Mouse (Mus musculus) spleen, adult 2 months (tissue): ENCODE measurements around the gene Dnase1. TPM values are rescaled to one million over a fixed set of nuclear protein-coding genes. Genes with fewer than 3 reads are reported as not detected.

Source experiments
- DNase-seq, 2 experiments: peaks; one replicate each; pipeline versions ENCODE4 v3.0.0 to v3.0.0-alpha.2; 2012 to 2021; ENCODE audit warnings: low spot score in 2 of 2, low read depth in 1 of 2
- H3K27ac ChIP-seq: fragments of 200-500 bp; 2 replicates; pipeline ENCODE4 v1.5.1; 2012; ENCODE audit warnings: low read length, inconsistent platforms; ENCODE audit not compliant: insufficient read depth
- H3K27me3 ChIP-seq: fragments of 200-500 bp; 2 replicates; pipeline ENCODE4 v1.6.1; 2012; ENCODE audit warnings: mild to moderate bottlenecking, moderate library complexity, low read length, inconsistent platforms; ENCODE audit not compliant: control insufficient read depth, insufficient read depth
- H3K36me3 ChIP-seq: fragments of 200-500 bp; 2 replicates; pipeline ENCODE4 v1.6.1; 2012; ENCODE audit warnings: mild to moderate bottlenecking, low read length, inconsistent platforms; ENCODE audit not compliant: control insufficient read depth, insufficient read depth
- H3K4me1 ChIP-seq: fragments of 200-500 bp; 2 replicates; pipeline ENCODE4 v1.6.1; 2011; ENCODE audit warnings: inconsistent platforms; ENCODE audit not compliant: control insufficient read depth, insufficient read depth, insufficient read length
- H3K4me3 ChIP-seq: fragments of 200-500 bp; 2 replicates; pipeline ENCODE4 v1.5.1; 2011; ENCODE audit warnings: mild to moderate bottlenecking, inconsistent platforms; ENCODE audit not compliant: insufficient read depth, insufficient read length; ENCODE audit errors: extremely low read depth
- CTCF ChIP-seq: fragments of 200-500 bp; IDR thresholded peaks from 2 replicates; pipeline ENCODE4 v1.5.1; 2011; ENCODE audit warnings: mild to moderate bottlenecking, inconsistent platforms; ENCODE audit not compliant: insufficient read depth, insufficient read length, insufficient replicate concordance; ENCODE audit errors: extremely low read depth
- POLR2A ChIP-seq: fragments of 200-500 bp; IDR thresholded peaks from 2 replicates; pipeline ENCODE4 v1.6.1; 2011; ENCODE audit warnings: low read depth, low read length, inconsistent platforms
- whole genome bisulfite sequencing: fragments of 180-500 bp; shearing (Covaris S2); methylation state at CpG from one replicate; pipeline ENCODE4 v1.1.7; 2018; 5-methylcytosine and 5-hydroxymethylcytosine counted together
- polyA plus RNA-seq: library from polyadenylated mRNA; depleted of rRNA; stranded (reverse); fragments of >200 nt; gene quantifications from 2 replicates; pipeline ENCODE4 v1.2.3, GENCODE M21; 2012; rRNA removed

Dnase1 gene
- polyA plus RNA-seq, 1 experiment, result 0.37 TPM

DNA sequence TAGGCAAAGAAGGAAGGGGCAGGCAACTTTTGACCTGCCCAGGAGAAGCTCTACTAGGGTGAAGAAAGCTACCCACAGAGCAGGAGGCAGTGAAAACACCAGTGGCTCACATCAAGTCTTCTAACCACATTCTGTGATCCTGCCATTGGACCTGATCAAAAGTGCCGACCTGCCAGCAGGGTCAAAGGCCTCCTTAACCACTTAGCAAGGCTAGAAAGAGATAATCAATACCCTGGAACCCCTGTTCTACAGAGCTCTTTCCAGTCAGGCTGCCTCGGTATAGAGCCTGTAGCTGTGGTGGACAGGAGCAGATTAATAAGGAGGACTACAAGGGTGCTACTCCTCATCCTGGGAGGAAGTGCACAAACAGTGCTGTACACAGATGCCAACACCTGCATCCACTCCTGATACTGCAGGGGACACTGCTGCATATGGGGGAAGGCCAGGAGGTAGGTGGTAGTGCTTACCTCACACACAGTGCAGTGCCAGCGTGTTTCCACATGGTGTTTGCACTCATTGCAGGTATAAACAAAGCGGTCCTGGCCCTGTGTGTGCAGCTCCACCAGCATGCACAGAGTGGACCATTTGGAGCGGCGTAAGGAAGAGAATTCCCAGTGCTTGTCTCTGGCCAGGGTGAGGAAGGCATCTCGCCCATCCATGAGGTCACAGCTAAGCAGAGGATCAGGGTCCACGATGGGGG, 50.6 kb downstream of the Dnase1 start:
- Histone ChIP-seq H3K36me3 (peaks cover 60% of the 10 kb centered on the region), H3K27me3 (no peaks in the 10 kb centered on the region), H3K4me1 (no peaks in the 10 kb centered on the region), H3K27ac (no peak overlapping the region), H3K4me3 (no peak overlapping the region)
- TF ChIP-seq CTCF, result no peak
- no peak for TF ChIP-seq POLR2A
- WGBS, result 92% methylated on average over 8 of the region's 8 CpGs
- no peak for DNase-seq

Other genes starting within 250 kb of the Dnase1 start
- gene Olfr15, start 206.1 kb upstream of the Dnase1 start, polyA plus RNA-seq, result not detected in 2 replicates
- gene Zfp174, start 189.7 kb upstream of the Dnase1 start, polyA plus RNA-seq, result 0.49 and 0.65 TPM in 2 replicates
- 63.8 and 73.2 TPM in 2 replicates for gene Naa60, start 164.6 kb upstream of the Dnase1 start, polyA plus RNA-seq
- gene Zfp597, start 152.4 kb upstream of the Dnase1 start, polyA plus RNA-seq, result 3.1 and 3.5 TPM in 2 replicates
- not detected in 2 replicates for gene Gm20695, start 152.3 kb upstream of the Dnase1 start, polyA plus RNA-seq
- gene 1700037C18Rik, start 128.3 kb upstream of the Dnase1 start, polyA plus RNA-seq, result 8.2 and 8.3 TPM in 2 replicates
- gene Cluap1, start 128.1 kb upstream of the Dnase1 start, polyA plus RNA-seq, result 9.4 and 9.5 TPM in 2 replicates
- 34.6 and 52.0 TPM in 2 replicates for gene Nlrc3, start 60.3 kb upstream of the Dnase1 start, polyA plus RNA-seq
- 26.5 and 29.6 TPM in 2 replicates for gene Slx4, start 33.2 kb upstream of the Dnase1 start, polyA plus RNA-seq
- 47.9 and 53.8 TPM in 2 replicates for gene Trap1, start 40.9 kb downstream of the Dnase1 start, polyA plus RNA-seq
- gene Crebbp, start 177.1 kb downstream of the Dnase1 start, polyA plus RNA-seq, result 25.6 and 36.9 TPM in 2 replicates